Mouse (Mus musculus) thymus, adult 2 months (tissue): ENCODE measurements at regions not wholly inside any gene's neighbourhood (a gene's known extent, or its start where the extent isn't known, plus 50 kb on each side); places are given as distances from the start of the nearest gene placed in this dataset.

ENCODE experiments used
- DNase-seq: peaks from one replicate; pipeline ENCODE4 v3.0.0; 2021
- H3K27ac ChIP-seq: fragments of 200-500 bp; 2 replicates; pipeline ENCODE4 v1.5.1; 2012; ENCODE audit warnings: low read length, control low read depth; ENCODE audit not compliant: control insufficient read depth, insufficient read depth
- H3K27me3 ChIP-seq: fragments of 200-500 bp; 2 replicates; pipeline ENCODE4 v1.6.1; 2012; ENCODE audit warnings: mild to moderate bottlenecking, low read length, moderate library complexity, mixed read lengths; ENCODE audit not compliant: control insufficient read depth, insufficient read depth
- H3K36me3 ChIP-seq: fragments of 200-500 bp; 2 replicates; pipeline ENCODE4 v1.6.1; 2012; ENCODE audit warnings: mild to moderate bottlenecking, low read length, moderate library complexity; ENCODE audit not compliant: control insufficient read depth, insufficient read depth
- H3K4me1 ChIP-seq: fragments of 200-500 bp; replicated peaks from 2 replicates; pipeline ENCODE4 v1.6.1; 2012; ENCODE audit warnings: low read length; ENCODE audit not compliant: control insufficient read depth, insufficient read depth
- H3K4me3 ChIP-seq: fragments of 200-500 bp; 2 replicates; pipeline ENCODE4 v1.5.1; 2012; ENCODE audit warnings: mild to moderate bottlenecking, low read length, control low read depth, moderate library complexity; ENCODE audit not compliant: control insufficient read depth, insufficient read depth
- CTCF ChIP-seq: fragments of 200-500 bp; IDR thresholded peaks from 2 replicates; pipeline ENCODE4 v1.5.1; 2012; ENCODE audit warnings: mild to moderate bottlenecking, control low read depth, low read length, moderate library complexity, borderline replicate concordance; ENCODE audit not compliant: control insufficient read depth, poor library complexity, insufficient read depth; ENCODE audit errors: extremely low read depth
- POLR2A ChIP-seq: fragments of 200-500 bp; IDR thresholded peaks from 2 replicates; pipeline ENCODE4 v1.6.1; 2012; ENCODE audit warnings: mild to moderate bottlenecking, low read length, control low read depth, moderate library complexity; ENCODE audit not compliant: control insufficient read depth, poor library complexity, insufficient read depth; ENCODE audit errors: extremely low read depth
- WGBS: fragments of 180-500 bp; shearing (Covaris S2); methylation state at CpG from one replicate; pipeline ENCODE4 v1.1.7; 2018; 5-methylcytosine and 5-hydroxymethylcytosine counted together

DNA sequence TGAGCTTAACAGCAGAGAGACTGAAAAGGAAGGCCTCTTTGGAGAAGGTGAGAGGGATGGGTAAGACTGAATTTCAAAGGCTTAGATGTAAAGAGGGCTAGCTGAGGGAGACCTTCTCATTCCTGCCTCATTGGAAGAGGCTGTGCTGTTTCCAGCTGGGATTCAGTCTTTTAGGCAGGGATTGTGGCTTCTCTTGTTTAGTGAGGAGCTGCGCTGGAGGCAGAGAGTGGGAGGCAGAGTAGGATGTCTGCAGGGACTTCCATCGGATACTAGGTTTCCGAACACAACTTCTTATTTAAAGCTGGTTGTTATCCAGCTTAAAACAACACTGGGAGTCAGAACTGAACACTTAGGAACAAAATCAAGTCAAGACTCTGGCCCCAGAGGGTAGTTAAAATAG, 194.8 kb upstream of the Ppargc1a start:
- H3K4me3 ChIP-seq: no peak overlapping the region
- H3K36me3 ChIP-seq: no peaks in the 10 kb centered on the region
- no peaks in the 10 kb centered on the region for H3K4me1 ChIP-seq
- WGBS: 94% methylated on average over 3 of the region's 3 CpGs
- H3K27ac ChIP-seq: no peak overlapping the region
- H3K27me3 ChIP-seq: no peaks in the 10 kb centered on the region
- no peak for DNase-seq
- TF ChIP-seq CTCF (no peak), POLR2A (no peak)

DNA sequence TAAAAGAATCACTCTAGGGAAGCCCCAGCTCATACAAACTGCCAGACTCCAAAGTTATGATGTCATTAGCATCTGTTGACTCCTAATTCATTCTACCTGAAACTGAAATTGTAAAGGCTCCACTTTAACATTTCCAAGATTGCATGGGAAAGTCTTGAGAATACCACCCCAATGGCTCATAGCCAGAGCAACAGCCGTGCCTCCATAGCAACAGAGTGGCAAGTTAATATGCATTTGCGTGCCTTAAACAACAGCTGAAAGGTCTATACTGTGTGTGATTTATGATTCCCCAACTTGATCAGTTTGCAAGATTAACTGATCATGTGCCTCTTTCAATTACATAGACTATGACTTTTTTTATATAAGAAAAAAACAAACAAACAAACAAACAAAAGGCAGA, 190.8 kb upstream of the Ppargc1a start:
- H3K4me1 ChIP-seq: no peaks in the 10 kb centered on the region
- no peaks in the 10 kb centered on the region for H3K36me3 ChIP-seq
- DNase-seq: no peak
- H3K27ac ChIP-seq: no peak overlapping the region
- WGBS: 93% methylated on average over 2 of the region's 2 CpGs
- H3K4me3 ChIP-seq: no peak overlapping the region
- no peaks in the 10 kb centered on the region for H3K27me3 ChIP-seq
- no peak for TF ChIP-seq CTCF
- no peak for TF ChIP-seq POLR2A

DNA sequence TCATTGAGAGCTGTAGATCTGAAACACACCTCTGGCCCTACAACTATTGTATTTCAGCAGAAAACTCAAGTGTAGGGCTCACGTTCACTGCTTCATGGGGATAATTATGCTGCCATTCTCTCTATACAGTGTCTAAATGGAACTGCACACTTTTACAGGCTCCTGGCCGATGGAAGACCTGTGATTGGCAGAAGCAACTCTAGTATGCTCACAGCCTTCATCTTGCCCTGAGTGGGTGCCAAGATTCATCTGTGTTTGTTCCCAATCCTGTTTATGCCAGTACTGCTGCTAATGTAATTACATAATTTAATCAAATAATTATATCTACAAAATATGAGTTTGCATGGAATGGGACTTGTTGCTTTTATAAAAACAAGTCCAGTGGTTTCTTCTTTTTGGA, 190.3 kb upstream of the Ppargc1a start:
- H3K4me1 ChIP-seq: no peaks in the 10 kb centered on the region
- no peak for DNase-seq
- H3K36me3 ChIP-seq: no peaks in the 10 kb centered on the region
- H3K27ac ChIP-seq: no peak overlapping the region
- no peak for TF ChIP-seq POLR2A
- no peak for TF ChIP-seq CTCF
- H3K4me3 ChIP-seq: no peak overlapping the region
- 95% methylated on average over 2 of the region's 2 CpGs for WGBS
- H3K27me3 ChIP-seq: no peaks in the 10 kb centered on the region

DNA sequence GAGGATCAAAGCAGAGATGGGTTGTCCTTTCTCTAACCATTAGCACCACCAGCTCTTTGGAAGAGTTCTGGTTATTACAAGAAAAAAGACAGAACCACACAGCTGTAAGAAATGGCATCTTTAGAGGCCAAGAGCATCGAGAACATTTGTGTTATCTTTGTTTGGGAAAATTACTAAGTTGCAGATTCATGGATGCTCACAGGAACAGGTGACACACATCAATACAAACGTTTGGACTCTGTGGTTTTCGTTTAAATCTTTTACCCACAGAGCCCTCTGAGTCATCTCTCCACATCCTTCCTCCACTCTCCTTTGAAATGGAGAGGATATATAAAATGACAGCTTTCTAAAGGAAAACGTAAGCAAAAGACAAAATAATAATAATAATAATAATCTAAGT, 184.5 kb upstream of the Ppargc1a start:
- no peak for DNase-seq
- no peaks in the 10 kb centered on the region for H3K27me3 ChIP-seq
- H3K36me3 ChIP-seq: no peaks in the 10 kb centered on the region
- WGBS: 4% methylated on average over 4 of the region's 4 CpGs
- no peak for TF ChIP-seq CTCF
- TF ChIP-seq POLR2A: no peak
- H3K27ac ChIP-seq: no peak overlapping the region
- no peaks in the 10 kb centered on the region for H3K4me1 ChIP-seq
- H3K4me3 ChIP-seq: no peak overlapping the region

DNA sequence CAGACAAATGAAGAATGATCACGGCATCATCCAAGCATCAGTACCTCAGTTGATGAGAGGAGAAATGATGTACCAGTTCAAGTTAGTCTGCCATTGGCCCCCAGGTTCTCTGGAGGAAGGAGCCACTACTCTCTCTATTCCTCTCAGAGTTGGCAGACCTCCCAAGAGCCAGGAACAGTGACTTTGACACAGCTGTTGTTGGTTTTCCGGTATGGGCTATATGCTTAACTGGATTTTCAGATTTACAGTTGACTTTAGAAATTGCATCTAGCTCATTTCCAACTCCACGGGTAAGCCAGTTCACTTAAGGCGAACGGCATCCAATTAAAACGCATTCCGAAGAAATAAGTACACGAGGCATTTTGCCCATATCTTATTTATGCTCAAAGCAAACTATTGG, 182.9 kb upstream of the Ppargc1a start:
- Histone ChIP-seq H3K4me1 (no peaks in the 10 kb centered on the region), H3K4me3 (no peak overlapping the region), H3K27ac (no peak overlapping the region), H3K27me3 (no peaks in the 10 kb centered on the region), H3K36me3 (no peaks in the 10 kb centered on the region)
- DNase-seq: no peak
- WGBS: 84% methylated on average over 8 of the region's 8 CpGs
- TF ChIP-seq POLR2A (no peak), CTCF (no peak)

DNA sequence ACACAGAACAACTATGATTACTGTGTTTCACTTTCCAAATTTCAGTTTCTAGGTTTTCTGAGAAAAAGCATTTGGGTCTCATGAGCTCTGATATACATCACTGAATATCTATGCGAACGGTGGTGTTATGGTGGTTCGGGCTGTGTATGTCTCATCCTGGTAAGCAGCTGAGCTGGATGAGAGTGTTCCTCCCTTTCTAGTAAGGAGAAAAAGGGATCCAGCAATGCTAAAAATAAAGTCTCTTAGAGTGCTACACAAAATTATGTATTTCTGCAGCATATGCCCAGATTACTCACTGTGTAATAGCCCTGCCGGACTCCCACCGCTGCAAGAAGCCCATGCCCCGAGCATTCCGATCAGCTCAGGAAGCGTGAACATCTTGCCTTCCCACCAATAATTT, 173.4 kb upstream of the Ppargc1a start:
- no peak overlapping the region for H3K4me3 ChIP-seq
- TF ChIP-seq POLR2A (no peak), CTCF (no peak)
- H3K36me3 ChIP-seq: no peaks in the 10 kb centered on the region
- WGBS: 97% methylated on average over 8 of the region's 8 CpGs
- H3K27ac ChIP-seq: no peak overlapping the region
- H3K27me3 ChIP-seq: no peaks in the 10 kb centered on the region
- DNase-seq: no peak
- no peaks in the 10 kb centered on the region for H3K4me1 ChIP-seq

DNA sequence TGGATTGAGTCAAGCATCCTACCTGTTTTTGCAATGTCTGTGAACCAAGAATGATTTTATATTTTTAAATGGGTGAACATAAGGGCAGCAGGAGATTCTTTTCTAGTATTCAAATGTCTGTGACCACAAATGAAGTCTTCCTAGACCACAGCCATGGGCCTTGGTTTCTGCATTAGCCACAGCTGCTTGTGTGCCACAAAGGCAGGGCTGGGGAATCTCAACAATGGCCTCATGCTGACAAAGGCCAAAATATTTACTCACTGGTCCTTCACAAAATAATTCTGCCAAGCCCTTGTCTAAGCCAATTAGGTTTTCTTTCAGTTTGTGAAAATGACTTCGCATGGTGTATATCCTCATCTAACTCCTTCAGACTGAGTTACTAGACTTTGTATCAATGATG, 162.7 kb upstream of the Ppargc1a start:
- TF ChIP-seq POLR2A: no peak
- TF ChIP-seq CTCF: no peak
- Histone ChIP-seq H3K4me1 (no peaks in the 10 kb centered on the region), H3K4me3 (no peak overlapping the region), H3K27me3 (no peaks in the 10 kb centered on the region), H3K27ac (no peak overlapping the region), H3K36me3 (no peaks in the 10 kb centered on the region)
- 86% methylated on average over 1 of the region's 1 CpGs for WGBS
- DNase-seq: no peak
